Mouse (Mus musculus): ENCODE results near the gene Bnip2.

GRCm38 (mm10) chr9:69986571-69986970 is 2.7 kb upstream of the Bnip2 start:
- no peak for TF ChIP-seq ZC3H11A (IDR thresholded peaks at IDR 0.05; ENCODE audit: borderline replicate concordance, low read depth, low read length)
- no peak for TF ChIP-seq HCFC1 (IDR thresholded peaks at IDR 0.05; ENCODE audit: borderline replicate concordance, insufficient read depth, low read length)
- TF ChIP-seq MAFK (IDR thresholded peaks at IDR 0.05; ENCODE audit: insufficient read depth, low read depth, low read length): no peak
- no peak for TF ChIP-seq CHD2 (IDR thresholded peaks at IDR 0.05; ENCODE audit: low read depth, low read length)
- TF ChIP-seq ZNF384 (IDR thresholded peaks at IDR 0.05; ENCODE audit: low read depth, low read length): no peak

All from ES-E14 (cell line).